Comparison of ENCODE assay signal across 20 mouse cellular contexts in genomic region chr1:61157271-61157670, GRCm38 (mm10).
A peak's percentile ranks its signal among the peaks of the same experiment; 100 is the strongest.
DNase-seq lines count a peak whose midpoint lies in the region; ATAC-seq and TF ChIP-seq lines count a peak whose summit lies in the region.
"Had no signal": no experiment of that assay in that cellular context is flagged by ENCODE, and none has a peak within 500 bp of the region (broad histone marks: within the 10 kb centered on the region; RNA-seq: fewer than 3 reads in every experiment).

No protein-coding gene starts in this region.

- DNase-seq in heart, adult 11 months = peak; percentile 96
- peak; percentile 58 for DNase-seq in 3T3-L1 (ENCODE audit: low read depth, low spot score)
- DNase-seq in Muller cell, postnatal 12 days (ENCODE audit: inconsistent ontology term) = peak; percentile 30
- DNase-seq in limb, embryonic 14.5 days (ENCODE audit: low spot score) = no peak
- DNase-seq in right cerebral cortex, postnatal 10 days (ENCODE audit: low spot score in 2 of 2) = no peak
- DNase-seq in forebrain, embryonic 10.5 days (ENCODE audit: extremely low spot score, low spot score) = no peak
- DNase-seq: cerebellum, postnatal 14 days; gastrocnemius, postnatal 14 days; kidney, adult 18-20 months; kidney, postnatal 10 days; spleen, adult 18-20 months had no signal

- H3K4me1 ChIP-seq in heart, embryonic 12.5 days (replicated peaks) = no peaks in the 10 kb centered on the region
- peaks cover 3% of the 10 kb centered on the region; the same call in 1 of the 2 replicates for H3K4me1 ChIP-seq in limb, embryonic 14.5 days (ENCODE audit: control insufficient read depth, insufficient read depth, low read length)
- no peaks in the 10 kb centered on the region for H3K4me1 ChIP-seq in forebrain, embryonic 10.5 days
- H3K4me1 ChIP-seq: heart, embryonic 15.5 days; liver, embryonic 15.5 days; midbrain, embryonic 15.5 days had no signal

- no peak overlapping the region for H3K9ac ChIP-seq in heart, embryonic 12.5 days
- H3K9ac ChIP-seq in limb, embryonic 14.5 days (ENCODE audit: low read depth, low read length, severe bottlenecking) = no peak overlapping the region
- H3K9ac ChIP-seq: heart, embryonic 15.5 days; liver, embryonic 15.5 days; midbrain, embryonic 15.5 days had no signal

- 73% methylated on average over 4 of the region's 4 CpGs for WGBS in heart, embryonic 12.5 days
- WGBS in limb, embryonic 14.5 days = 41% methylated on average over 4 of the region's 4 CpGs
- 86% methylated on average over 4 of the region's 4 CpGs for WGBS in forebrain, embryonic 10.5 days

- H3K27me3 ChIP-seq in heart, embryonic 12.5 days (replicated peaks) = no peaks in the 10 kb centered on the region
- no peaks in the 10 kb centered on the region for H3K27me3 ChIP-seq in limb, embryonic 14.5 days (ENCODE audit: control insufficient read depth, insufficient read depth, low read length)
- no peaks in the 10 kb centered on the region for H3K27me3 ChIP-seq in forebrain, embryonic 10.5 days (ENCODE audit: poor library complexity, severe bottlenecking)
- H3K27me3 ChIP-seq: heart, embryonic 15.5 days; liver, embryonic 15.5 days; midbrain, embryonic 15.5 days had no signal

- no peak for TF ChIP-seq POLR2A in limb, embryonic 14.5 days (IDR thresholded peaks at IDR 0.05; ENCODE audit: borderline replicate concordance, extremely low read depth, insufficient read depth, insufficient read length)

- no peaks in the 10 kb centered on the region for H3K36me3 ChIP-seq in heart, embryonic 12.5 days
- H3K36me3 ChIP-seq in limb, embryonic 14.5 days (ENCODE audit: control insufficient read depth, insufficient read depth, low read length) = no peaks in the 10 kb centered on the region
- no peaks in the 10 kb centered on the region for H3K36me3 ChIP-seq in forebrain, embryonic 10.5 days (replicated peaks)
- H3K36me3 ChIP-seq: embryonic facial prominence, embryonic 10.5 days; G1E; heart, embryonic 15.5 days; liver, embryonic 15.5 days; midbrain, embryonic 15.5 days had no signal

- no peak for ATAC-seq in heart, embryonic 12.5 days (ENCODE audit: insufficient number of reproducible peaks, low FRiP score)
- peak; percentile 63 for ATAC-seq in limb, embryonic 14.5 days (ENCODE audit: low FRiP score, low read depth)
- ATAC-seq: CD4-positive, CD25-positive, alpha-beta regulatory T cell, adult 4 months; forebrain, embryonic 16.5 days; midbrain, embryonic 15.5 days had no signal

- no peaks in the 10 kb centered on the region for H3K9me3 ChIP-seq in heart, embryonic 12.5 days (replicated peaks)
- no peaks in the 10 kb centered on the region for H3K9me3 ChIP-seq in limb, embryonic 14.5 days (ENCODE audit: control insufficient read depth, low read length)
- no peaks in the 10 kb centered on the region for H3K9me3 ChIP-seq in forebrain, embryonic 10.5 days
- H3K9me3 ChIP-seq: embryonic facial prominence, embryonic 10.5 days; G1E; heart, embryonic 15.5 days; liver, embryonic 15.5 days; midbrain, embryonic 15.5 days had no signal

- H3K4me3 ChIP-seq in heart, embryonic 12.5 days = no peak overlapping the region
- no peak overlapping the region for H3K4me3 ChIP-seq in limb, embryonic 14.5 days (replicated peaks; ENCODE audit: low read length)
- H3K4me3 ChIP-seq in forebrain, embryonic 10.5 days = no peak overlapping the region
- H3K4me3 ChIP-seq: embryonic facial prominence, embryonic 10.5 days; heart, embryonic 15.5 days; layer of hippocampus, adult 2 months; liver, embryonic 15.5 days; midbrain, embryonic 15.5 days had no signal

- H3K27ac ChIP-seq in heart, embryonic 12.5 days (ENCODE audit: poor library complexity, severe bottlenecking) = no peak overlapping the region
- no peak overlapping the region for H3K27ac ChIP-seq in limb, embryonic 14.5 days (replicated peaks; ENCODE audit: low read depth, low read length)
- no peak overlapping the region for H3K27ac ChIP-seq in forebrain, embryonic 10.5 days
- H3K27ac ChIP-seq: embryonic facial prominence, embryonic 10.5 days; heart, embryonic 15.5 days; layer of hippocampus, adult 2 months; liver, embryonic 15.5 days; midbrain, embryonic 15.5 days had no signal

- no peak overlapping the region for H3K4me2 ChIP-seq in heart, embryonic 12.5 days
- no peak overlapping the region for H3K4me2 ChIP-seq in limb, embryonic 14.5 days (replicated peaks; ENCODE audit: low read depth, low read length, severe bottlenecking)
- H3K4me2 ChIP-seq: heart, embryonic 15.5 days; liver, embryonic 15.5 days; midbrain, embryonic 15.5 days had no signal

Comparison
In these comparisons a context has a peak if more than half of its experiments do, and no peak if none do; other contexts are left out.
1. DNase-seq: peak in heart, adult 11 months (single experiment), 3T3-L1 (single experiment) and Muller cell, postnatal 12 days (single experiment); none in limb, embryonic 14.5 days (single experiment), right cerebral cortex, postnatal 10 days (0 of 2) and forebrain, embryonic 10.5 days (single experiment).